Mouse (Mus musculus) bone marrow, adult 2 months (tissue): ENCODE measurements around the gene Dok1.

Experiments
- CTCF ChIP-seq: fragments of 200-500 bp; IDR thresholded peaks from 2 replicates; pipeline ENCODE4 v1.5.1; 2011; ENCODE audit warnings: low read length, control low read depth; ENCODE audit not compliant: control insufficient read depth, insufficient read depth
- POLR2A ChIP-seq: fragments of 200-500 bp; IDR thresholded peaks from 2 replicates; pipeline ENCODE4 v1.6.1; 2011; ENCODE audit warnings: low read depth, mild to moderate bottlenecking, control low read depth, low read length, borderline replicate concordance; ENCODE audit not compliant: control insufficient read depth

- no peak for TF ChIP-seq POLR2A
- TF ChIP-seq CTCF = no peak
These were observed 29.0 kb downstream of the Dok1 start for GRCm38 (mm10) chr6:83004309-83004708.
